Comparison of ENCODE assay signal across 8 mouse cellular contexts in the genomic region with DNA sequence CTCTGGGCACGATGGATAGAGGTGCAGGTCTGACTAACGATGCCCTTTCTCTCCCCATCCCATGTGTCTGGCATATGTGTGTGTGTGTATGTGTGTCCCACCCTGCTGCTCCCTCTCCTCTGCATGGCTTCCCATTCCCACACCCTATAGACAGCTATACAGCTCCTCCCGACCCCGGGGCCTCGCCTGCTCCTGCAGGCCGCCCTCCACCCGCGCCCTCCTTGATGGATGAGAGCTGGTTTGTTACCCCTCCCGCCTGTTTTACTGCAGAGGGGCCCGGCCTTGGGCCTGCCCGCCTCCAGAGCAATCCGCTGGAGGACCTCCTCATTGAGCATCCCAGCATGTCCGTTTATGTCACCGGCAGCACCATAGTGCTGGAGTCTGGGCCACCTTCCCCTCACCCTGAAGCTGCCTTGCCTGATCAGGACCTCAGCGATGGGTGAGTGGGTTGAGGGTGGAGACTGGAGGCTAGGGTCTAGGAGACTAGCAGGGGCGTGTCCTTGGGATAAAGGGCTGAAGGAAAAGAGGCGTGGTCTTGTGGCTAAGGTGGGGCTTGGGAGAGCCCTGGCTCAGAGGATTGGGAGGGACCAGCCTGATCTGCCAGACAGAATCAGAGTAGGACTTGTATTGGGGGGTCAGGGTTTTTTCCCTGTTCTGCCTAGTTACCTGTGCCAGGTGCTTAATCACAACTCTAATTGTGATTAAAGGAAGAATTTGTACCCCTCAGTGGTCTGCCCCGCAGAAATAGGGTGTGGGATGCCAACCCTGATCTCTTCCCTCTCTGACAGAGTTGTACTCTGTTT. TPM values are rescaled to one million over a fixed set of nuclear protein-coding genes. Genes with fewer than 3 reads are reported as not detected.
A peak's percentile ranks its signal among the peaks of the same experiment; 100 is the strongest.
DNase-seq lines count a peak whose midpoint lies in the region; ATAC-seq and TF ChIP-seq lines count a peak whose summit lies in the region.

No protein-coding gene starts in this region.

- 0 out of 2 replicates have a peak overlapping the region, but pooled peaks have one; percentile 44 for H3K27ac ChIP-seq in hindbrain, embryonic 12.5 days
- H3K27ac ChIP-seq in neural tube, embryonic 14.5 days (ENCODE audit: low read depth, low read length), result 0 out of 2 replicates have a peak overlapping the region, but pooled peaks have one; percentile 35

- peaks cover 58% of the 10 kb centered on the region for H3K36me3 ChIP-seq in megakaryocyte, embryonic 14.5 days (replicated peaks; ENCODE audit: low read length)
- peaks cover 50% of the 10 kb centered on the region for H3K36me3 ChIP-seq in hindbrain, embryonic 12.5 days
- H3K36me3 ChIP-seq in neural tube, embryonic 14.5 days (ENCODE audit: control insufficient read depth, insufficient read depth, low read length), result peaks cover 37% of the 10 kb centered on the region

- TF ChIP-seq POLR2A in lung, adult 2 months (IDR thresholded peaks at IDR 0.05; ENCODE audit: borderline replicate concordance, extremely low read depth, low read depth, low read length), result no peak

- no peak for TF ChIP-seq CTCF in lung, adult 2 months (IDR thresholded peaks at IDR 0.05; ENCODE audit: insufficient read depth, low read length)

- DNase-seq in cerebellum, adult 11 months, result peak; percentile 16
- DNase-seq in cerebellum, postnatal 4 days (ENCODE audit: low spot score in 2 of 2), result no peak
- DNase-seq in spleen, adult 12 weeks (ENCODE audit: low spot score), result no peak
- no peak for DNase-seq in lung, adult 2 months

- peak overlapping the region; percentile 39; the same call in 1 of the 2 replicates for H3K9ac ChIP-seq in hindbrain, embryonic 12.5 days
- no peak overlapping the region; the same call in 1 of the 2 replicates for H3K9ac ChIP-seq in neural tube, embryonic 14.5 days (replicated peaks; ENCODE audit: low read depth, low read length)

- H3K9me3 ChIP-seq in megakaryocyte, embryonic 14.5 days, result no peaks in the 10 kb centered on the region
- no peaks in the 10 kb centered on the region for H3K9me3 ChIP-seq in hindbrain, embryonic 12.5 days (replicated peaks)
- no peaks in the 10 kb centered on the region for H3K9me3 ChIP-seq in neural tube, embryonic 14.5 days (ENCODE audit: control insufficient read depth, low read length)

- peak overlapping the region; percentile 11 for H3K4me3 ChIP-seq in megakaryocyte, embryonic 14.5 days (replicated peaks)
- H3K4me3 ChIP-seq in hindbrain, embryonic 12.5 days, result 0 out of 2 replicates have a peak overlapping the region, but pooled peaks have one; percentile 2
- H3K4me3 ChIP-seq in neural tube, embryonic 14.5 days (ENCODE audit: low read depth, low read length), result no peak overlapping the region
- H3K4me3 ChIP-seq in lung, adult 2 months (replicated peaks; ENCODE audit: extremely low read depth, low read depth, low read length), result no peak overlapping the region

- ATAC-seq in megakaryocyte, adult 5-6 weeks (ENCODE audit: poor library complexity, severe bottlenecking), result no peak
- no peak for ATAC-seq in hindbrain, embryonic 12.5 days (ENCODE audit: low FRiP score)
- no peak for ATAC-seq in neural tube, embryonic 14.5 days (ENCODE audit: low read depth)

- H3K27me3 ChIP-seq in megakaryocyte, embryonic 14.5 days (replicated peaks), result peaks cover 3% of the 10 kb centered on the region
- no peaks in the 10 kb centered on the region; the same call in 1 of the 2 replicates for H3K27me3 ChIP-seq in hindbrain, embryonic 12.5 days
- H3K27me3 ChIP-seq in neural tube, embryonic 14.5 days (ENCODE audit: control insufficient read depth, insufficient read depth, low read length), result no peaks in the 10 kb centered on the region

- H3K4me2 ChIP-seq in hindbrain, embryonic 12.5 days (replicated peaks), result peak overlapping the region; percentile 33
- H3K4me2 ChIP-seq in neural tube, embryonic 14.5 days (ENCODE audit: low read depth, low read length), result peak overlapping the region; percentile 17; the same call in 1 of the 2 replicates

- H3K4me1 ChIP-seq in megakaryocyte, embryonic 14.5 days, result peaks cover 41% of the 10 kb centered on the region
- peaks cover 34% of the 10 kb centered on the region for H3K4me1 ChIP-seq in hindbrain, embryonic 12.5 days
- H3K4me1 ChIP-seq in neural tube, embryonic 14.5 days (ENCODE audit: control insufficient read depth, insufficient read depth, low read length), result peaks cover 34% of the 10 kb centered on the region
- H3K4me1 ChIP-seq in lung, adult 2 months (ENCODE audit: control insufficient read depth, insufficient read depth, low read length), result peaks cover 6% of the 10 kb centered on the region

- 38% methylated on average over 18 of the region's 18 CpGs for WGBS in hindbrain, embryonic 12.5 days
- WGBS in neural tube, embryonic 14.5 days, result 23% methylated on average over 18 of the region's 18 CpGs
- 67% methylated on average over 18 of the region's 18 CpGs for WGBS in lung, adult 2 months

RNA-seq across cellular contexts. Expression of gene Trp53inp2, which starts 5.1 kb away (rescaled TPM):
- 12.7 and 21.9 TPM in 2 replicates for polyA plus RNA-seq in megakaryocyte, embryonic 14.5 days (2012; ENCODE audit: insufficient read depth, low replicate concordance)
- total RNA-seq in megakaryocyte, adult 5-6 weeks (2015), result 30.5 and 31.0 TPM in 2 replicates
- 18.8 and 29.5 TPM in 2 replicates for total RNA-seq in megakaryocyte, adult 5-6 weeks (2017)
- 120 and 139 TPM in 2 replicates for polyA plus RNA-seq in hindbrain, embryonic 12.5 days (2016; fragmentation: Nextera tagmentation; extraction: Ambion mirVana)
- polyA plus RNA-seq in neural tube, embryonic 14.5 days (2014; fragmentation: Nextera tagmentation; extraction: Ambion mirVana), result 79.4 and 102 TPM in 2 replicates
- polyA plus RNA-seq in lung, adult 2 months (2012; rRNA removed), result 184 and 237 TPM in 2 replicates

RNA-seq across cellular contexts. Expression of gene Pigu, which starts 28.7 kb away (rescaled TPM):
- polyA plus RNA-seq in megakaryocyte, embryonic 14.5 days (2012; ENCODE audit: insufficient read depth, low replicate concordance), result 9.1 and 13.0 TPM in 2 replicates
- total RNA-seq in megakaryocyte, adult 5-6 weeks (2015), result 33.3 and 41.5 TPM in 2 replicates
- total RNA-seq in megakaryocyte, adult 5-6 weeks (2017), result 23.7 and 24.4 TPM in 2 replicates
- polyA plus RNA-seq in hindbrain, embryonic 12.5 days (2016; fragmentation: Nextera tagmentation; extraction: Ambion mirVana), result 44.7 and 48.3 TPM in 2 replicates
- polyA plus RNA-seq in neural tube, embryonic 14.5 days (2014; fragmentation: Nextera tagmentation; extraction: Ambion mirVana), result 61.2 and 68.2 TPM in 2 replicates
- 33.3 and 42.4 TPM in 2 replicates for polyA plus RNA-seq in lung, adult 2 months (2012; rRNA removed)

Comparison
In these comparisons a context has a peak if more than half of its experiments do, and no peak if none do; other contexts are left out.
1. H3K4me3 ChIP-seq: peak in megakaryocyte, embryonic 14.5 days (single experiment) and hindbrain, embryonic 12.5 days (single experiment); none in neural tube, embryonic 14.5 days (single experiment) and lung, adult 2 months (single experiment).